Mouse (Mus musculus) brain, embryonic 14.5 days (tissue): ENCODE results near the gene 4930518I15Rik.

Experiments used
- CTCF ChIP-seq: fragments of 200-500 bp; IDR thresholded peaks from 2 replicates; pipeline ENCODE4 v1.5.1; 2012; ENCODE audit warnings: inconsistent platforms, mild to moderate bottlenecking, moderate library complexity, borderline replicate concordance; ENCODE audit not compliant: insufficient read depth, insufficient read length; ENCODE audit errors: extremely low read depth
- POLR2A ChIP-seq: fragments of 200-500 bp; IDR thresholded peaks from 2 replicates; pipeline ENCODE4 v1.6.1; 2012; ENCODE audit warnings: mild to moderate bottlenecking, inconsistent platforms, borderline replicate concordance; ENCODE audit not compliant: poor library complexity, insufficient read depth, insufficient read length, severe bottlenecking; ENCODE audit errors: extremely low read depth

DNA sequence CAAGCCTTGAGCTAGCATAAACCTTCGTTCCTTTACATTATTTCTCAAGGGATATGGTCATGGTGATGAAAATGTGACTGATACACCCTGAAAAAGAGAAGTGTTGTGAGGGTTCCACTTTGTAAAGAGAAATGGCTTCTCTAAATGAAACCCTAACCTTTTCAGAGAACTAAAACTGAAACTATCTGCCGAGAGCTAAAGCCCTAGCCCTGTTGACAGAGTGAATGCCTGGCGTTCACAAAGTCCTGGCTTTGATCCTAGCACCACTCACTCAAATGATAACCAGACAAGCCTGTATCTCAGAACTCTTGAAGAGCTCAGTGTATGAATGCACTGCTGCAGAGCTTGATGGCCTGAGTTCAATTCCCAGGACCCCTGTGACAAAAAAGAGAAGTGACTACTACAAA is 358 bp downstream of the 4930518I15Rik start:
- no peak for TF ChIP-seq POLR2A
- no peak for TF ChIP-seq CTCF
